Mouse (Mus musculus): Measurements from ENCODE around the gene Slc35a3. TPM values are rescaled to one million over a fixed set of nuclear protein-coding genes. Genes with fewer than 3 reads are reported as not detected.
"Not testable (repeated sequence)": the region's sequence is repeated elsewhere in the genome, so short reads cannot be mapped to it uniquely, and the experiment has no call there.

Slc35a3 gene
- total and polyA plus RNA-seq, 3 experiments, result 19.2 to 20.3 TPM; not detected in 1

GRCm38 (mm10) chr3:116747648-116748047 is 35.0 kb upstream of the Slc35a3 start:
- H3K4me1 ChIP-seq (ENCODE audit: control insufficient read depth in 1 of 2, insufficient read depth in 2 of 2, low read length in 2 of 2); H3K9me3 ChIP-seq (replicated peaks; ENCODE audit: insufficient read depth, low read length); H3K4me3 ChIP-seq (ENCODE audit: control insufficient read depth in 1 of 2, insufficient read depth in 1 of 2, low read depth in 2 of 2, low read length in 2 of 2); H3K27me3 ChIP-seq (ENCODE audit: control insufficient read depth in 1 of 2, insufficient read depth in 2 of 2, low read length in 2 of 2); DNase-seq (ENCODE audit: low read depth, low spot score); H3K36me3 ChIP-seq (ENCODE audit: control insufficient read depth in 1 of 2, insufficient read depth in 2 of 2, low read length in 2 of 2); H3K79me2 ChIP-seq (ENCODE audit: control insufficient read depth, insufficient read depth, low read length, poor library complexity); H3K9ac ChIP-seq (ENCODE audit: control insufficient read depth, low read depth, low read length, poor library complexity, severe bottlenecking); H3K27ac ChIP-seq (ENCODE audit: control insufficient read depth, low read depth, low read length): not testable (repeated sequence)
- TF ChIP-seq CTCF (IDR thresholded peaks at IDR 0.05 in 2 of 3, conservative IDR thresholded peaks at IDR 0.05 in 1 of 3; ENCODE audit: control insufficient read depth in 1 of 3, insufficient read depth in 1 of 3, low read depth in 2 of 3, low read length in 3 of 3, poor library complexity in 1 of 3, severe bottlenecking in 1 of 3) (peak in 1 of 3 experiments; percentile 15; a peak in 1 of 6 replicates), SMC3 (IDR thresholded peaks at IDR 0.05; ENCODE audit: low read depth, low read length) (peak; percentile 23; the same call in 1 of the 2 replicates)

- DNase-seq (ENCODE audit: low read depth, low spot score), result no peak
- Histone ChIP-seq H3K36me3 (ENCODE audit: control insufficient read depth in 1 of 2, insufficient read depth in 2 of 2, low read length in 2 of 2) (peaks cover 0 to 5% of the 10 kb centered on the region in 2 experiments; a peak in 2 of 4 replicates), H3K9me3 (replicated peaks; ENCODE audit: insufficient read depth, low read length) (no peaks in the 10 kb centered on the region), H3K9ac (ENCODE audit: control insufficient read depth, low read depth, low read length, poor library complexity, severe bottlenecking) (no peak overlapping the region), H3K79me2 (ENCODE audit: control insufficient read depth, insufficient read depth, low read length, poor library complexity) (no peaks in the 10 kb centered on the region), H3K27me3 (ENCODE audit: control insufficient read depth in 1 of 2, insufficient read depth in 2 of 2, low read length in 2 of 2) (no peaks in the 10 kb centered on the region), H3K4me1 (ENCODE audit: control insufficient read depth in 1 of 2, insufficient read depth in 2 of 2, low read length in 2 of 2) (peaks cover 0 to 5% of the 10 kb centered on the region in 2 experiments; a peak in 2 of 4 replicates), H3K4me3 (ENCODE audit: control insufficient read depth in 1 of 2, insufficient read depth in 1 of 2, low read depth in 2 of 2, low read length in 2 of 2) (no peak overlapping the region), H3K27ac (ENCODE audit: control insufficient read depth, low read depth, low read length) (no peak overlapping the region)
- TF ChIP-seq USF1 (IDR thresholded peaks at IDR 0.05; ENCODE audit: low read depth, low read length) (no peak), POLR2AphosphoS5 (IDR thresholded peaks at IDR 0.05; ENCODE audit: borderline replicate concordance, low read depth, low read length) (no peak), ZC3H11A (IDR thresholded peaks at IDR 0.05; ENCODE audit: low read depth, low read length) (no peak), POLR2AphosphoS2 (IDR thresholded peaks at IDR 0.05; ENCODE audit: low read length) (no peak), BHLHE40 (IDR thresholded peaks at IDR 0.05; ENCODE audit: borderline replicate concordance, low read depth, low read length) (no peak), MAX (IDR thresholded peaks at IDR 0.05; ENCODE audit: low read length) (no peak), JUND (IDR thresholded peaks at IDR 0.05; ENCODE audit: low read depth, low read length) (no peak), GATA1 (IDR thresholded peaks at IDR 0.05; ENCODE audit: low read depth, low read length) (no peak), GABPA (IDR thresholded peaks at IDR 0.05; ENCODE audit: low read depth, low read length) (no peak), ETS1 (IDR thresholded peaks at IDR 0.05; ENCODE audit: low read depth, low read length) (no peak), TCF12 (IDR thresholded peaks at IDR 0.05; ENCODE audit: low read depth, low read length) (no peak)
Observed at GRCm38 (mm10) chr3:116740963-116741362, 28.3 kb upstream of the Slc35a3 start.

- Histone ChIP-seq H3K79me2 (ENCODE audit: control insufficient read depth, insufficient read depth, low read length, poor library complexity) (no peaks in the 10 kb centered on the region), H3K27ac (ENCODE audit: control insufficient read depth, low read depth, low read length) (peak overlapping the region; percentile 15; the same call in 1 of the 2 replicates), H3K9me3 (replicated peaks; ENCODE audit: insufficient read depth, low read length) (no peaks in the 10 kb centered on the region), H3K9ac (ENCODE audit: control insufficient read depth, low read depth, low read length, poor library complexity, severe bottlenecking) (no peak overlapping the region), H3K4me3 (ENCODE audit: control insufficient read depth in 1 of 2, insufficient read depth in 1 of 2, low read depth in 2 of 2, low read length in 2 of 2) (no peak overlapping the region), H3K4me1 (ENCODE audit: control insufficient read depth in 1 of 2, insufficient read depth in 2 of 2, low read length in 2 of 2) (peaks cover 0 to 5% of the 10 kb centered on the region in 2 experiments; a peak in 2 of 4 replicates), H3K27me3 (ENCODE audit: control insufficient read depth in 1 of 2, insufficient read depth in 2 of 2, low read length in 2 of 2) (no peaks in the 10 kb centered on the region), H3K36me3 (ENCODE audit: control insufficient read depth in 1 of 2, insufficient read depth in 2 of 2, low read length in 2 of 2) (peaks cover 0 to 5% of the 10 kb centered on the region in 2 experiments; a peak in 2 of 4 replicates)
- peak; percentile 26 for DNase-seq (ENCODE audit: low read depth, low spot score)
- no peak for TF ChIP-seq MEF2A (IDR thresholded peaks at IDR 0.05; ENCODE audit: extremely low read depth, insufficient replicate concordance, low read depth, low read length, poor library complexity, severe bottlenecking)
- TF ChIP-seq POLR2AphosphoS5 (IDR thresholded peaks at IDR 0.05; ENCODE audit: borderline replicate concordance, low read depth, low read length), result no peak
- TF ChIP-seq SMC3 (IDR thresholded peaks at IDR 0.05; ENCODE audit: low read depth, low read length), result no peak
- no peak for TF ChIP-seq JUND (IDR thresholded peaks at IDR 0.05; ENCODE audit: low read depth, low read length)
- TF ChIP-seq MXI1 (IDR thresholded peaks at IDR 0.05; ENCODE audit: low read depth, low read length), result no peak
- no peak for TF ChIP-seq MAFK (IDR thresholded peaks at IDR 0.05; ENCODE audit: borderline replicate concordance, low read depth, low read length)
- TF ChIP-seq NRF1 (IDR thresholded peaks at IDR 0.05; ENCODE audit: insufficient read depth, low read depth, low read length, poor library complexity, severe bottlenecking), result no peak
- no peak for TF ChIP-seq CHD1 (IDR thresholded peaks at IDR 0.05; ENCODE audit: low read depth, low read length)
- TF ChIP-seq GATA1 (IDR thresholded peaks at IDR 0.05; ENCODE audit: low read depth, low read length), result no peak
- no peak for TF ChIP-seq ETS1 (IDR thresholded peaks at IDR 0.05; ENCODE audit: low read depth, low read length)
- no peak for TF ChIP-seq MAZ (IDR thresholded peaks at IDR 0.05; ENCODE audit: low read depth, low read length)
Observed at GRCm38 (mm10) chr3:116740106-116740505, 27.5 kb upstream of the Slc35a3 start.
